Comparison of ENCODE assay signal across 8 mouse cellular contexts in the genomic region with DNA sequence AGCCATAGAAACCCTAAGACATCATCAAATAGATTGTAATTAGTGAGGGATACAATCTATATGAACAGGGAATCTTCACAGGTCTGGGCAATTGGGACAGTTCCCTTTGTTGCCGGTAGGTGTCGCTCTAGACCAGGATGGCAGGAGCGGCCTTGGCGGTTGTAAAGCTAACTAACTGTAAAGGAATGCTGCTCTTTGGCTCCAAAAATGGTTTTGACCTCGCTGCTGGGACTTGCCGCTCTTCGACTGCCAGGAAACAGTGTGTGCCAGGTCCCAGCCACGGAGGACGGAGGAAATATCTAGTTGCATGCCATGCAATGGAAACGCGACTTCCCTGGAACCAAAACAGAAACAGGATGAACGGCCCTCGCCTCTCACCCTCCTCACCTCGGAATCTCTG. TPM values are rescaled to one million over a fixed set of nuclear protein-coding genes. Genes with fewer than 3 reads are reported as not detected.
DNase-seq lines count a peak whose midpoint lies in the region; ATAC-seq and TF ChIP-seq lines count a peak whose summit lies in the region.

No protein-coding gene starts in this region.

- peaks cover 6% of the 10 kb centered on the region; the same call in 1 of the 2 replicates for H3K4me1 ChIP-seq in embryonic facial prominence, embryonic 13.5 days
- peaks cover 4% of the 10 kb centered on the region; the same call in 1 of the 2 replicates for H3K4me1 ChIP-seq in kidney, embryonic 15.5 days
- H3K4me1 ChIP-seq in liver, embryonic 11.5 days (replicated peaks; ENCODE audit: control insufficient read depth, insufficient read depth, low read length) = peaks cover 5% of the 10 kb centered on the region
- no peaks in the 10 kb centered on the region for H3K4me1 ChIP-seq in stomach, postnatal 0 days (replicated peaks; ENCODE audit: control insufficient read depth, insufficient read depth)

- H3K27me3 ChIP-seq in embryonic facial prominence, embryonic 13.5 days = no peaks in the 10 kb centered on the region
- H3K27me3 ChIP-seq in kidney, embryonic 15.5 days = no peaks in the 10 kb centered on the region
- no peaks in the 10 kb centered on the region for H3K27me3 ChIP-seq in liver, embryonic 11.5 days (replicated peaks; ENCODE audit: control insufficient read depth, insufficient read depth, low read length)
- H3K27me3 ChIP-seq in stomach, postnatal 0 days (ENCODE audit: control insufficient read depth, insufficient read depth, low read length) = no peaks in the 10 kb centered on the region

- peak overlapping the region; percentile 21 for H3K4me3 ChIP-seq in embryonic facial prominence, embryonic 13.5 days
- H3K4me3 ChIP-seq in kidney, embryonic 15.5 days (replicated peaks) = peak overlapping the region; percentile 22
- no peak overlapping the region for H3K4me3 ChIP-seq in liver, embryonic 11.5 days (ENCODE audit: low read depth, low read length)
- H3K4me3 ChIP-seq in stomach, postnatal 0 days (ENCODE audit: low read depth, low read length) = peak overlapping the region; percentile 22

- peak; percentile 26; the same call in 1 of the 2 replicates for ATAC-seq in embryonic facial prominence, embryonic 13.5 days (ENCODE audit: insufficient number of reproducible peaks, insufficient read depth, low FRiP score, low TSS enrichment, low read depth)
- ATAC-seq in kidney, embryonic 15.5 days (replicated peaks; ENCODE audit: low FRiP score) = no peak
- ATAC-seq in liver, embryonic 11.5 days (replicated peaks; ENCODE audit: low FRiP score) = no peak
- ATAC-seq in stomach, postnatal 0 days (ENCODE audit: low FRiP score, low TSS enrichment) = peak; percentile 72

- H3K9me3 ChIP-seq in embryonic facial prominence, embryonic 13.5 days = no peaks in the 10 kb centered on the region
- H3K9me3 ChIP-seq in kidney, embryonic 15.5 days (replicated peaks) = no peaks in the 10 kb centered on the region
- H3K9me3 ChIP-seq in liver, embryonic 11.5 days (ENCODE audit: control insufficient read depth, low read length) = no peaks in the 10 kb centered on the region
- H3K9me3 ChIP-seq in stomach, postnatal 0 days (ENCODE audit: control insufficient read depth, low read length) = no peaks in the 10 kb centered on the region

- WGBS in embryonic facial prominence, embryonic 13.5 days = 12% methylated on average over 14 of the region's 14 CpGs
- 16% methylated on average over 14 of the region's 14 CpGs for WGBS in kidney, embryonic 15.5 days
- 21% methylated on average over 14 of the region's 14 CpGs for WGBS in liver, embryonic 11.5 days
- WGBS in stomach, postnatal 0 days = 10% methylated on average over 14 of the region's 14 CpGs

- no peak for TF ChIP-seq EP300 in stomach, postnatal 0 days (optimal IDR thresholded peaks at IDR 0.05)

- H3K36me3 ChIP-seq in embryonic facial prominence, embryonic 13.5 days = no peaks in the 10 kb centered on the region
- H3K36me3 ChIP-seq in kidney, embryonic 15.5 days = no peaks in the 10 kb centered on the region
- no peaks in the 10 kb centered on the region for H3K36me3 ChIP-seq in liver, embryonic 11.5 days (ENCODE audit: control insufficient read depth, insufficient read depth, low read length)
- no peaks in the 10 kb centered on the region for H3K36me3 ChIP-seq in stomach, postnatal 0 days (ENCODE audit: control insufficient read depth, insufficient read depth, low read length)

- peak overlapping the region; percentile 48 for H3K4me2 ChIP-seq in embryonic facial prominence, embryonic 13.5 days
- peak overlapping the region; percentile 49 for H3K4me2 ChIP-seq in kidney, embryonic 15.5 days
- peak overlapping the region; percentile 33 for H3K4me2 ChIP-seq in liver, embryonic 11.5 days
- peak overlapping the region; percentile 34 for H3K4me2 ChIP-seq in stomach, postnatal 0 days (replicated peaks; ENCODE audit: low read depth)

- peak; percentile 83 for DNase-seq in 416B (ENCODE audit: low read depth)
- DNase-seq in adrenal gland, postnatal 36 days = peak; percentile 89 to 91
- DNase-seq in heart, adult 9 months (ENCODE audit: low spot score in 2 of 2) = peak; percentile 78 to 87
- DNase-seq in liver, embryonic 11.5 days (ENCODE audit: low spot score) = peak; percentile 63
- DNase-seq in neural tube, embryonic 10.5 days (ENCODE audit: extremely low spot score, low spot score) = peak; percentile 81
- DNase-seq in stomach, postnatal 0 days (ENCODE audit: low spot score) = peak; percentile 78

- H3K27ac ChIP-seq in embryonic facial prominence, embryonic 13.5 days = peak overlapping the region; percentile 80
- H3K27ac ChIP-seq in kidney, embryonic 15.5 days = no peak overlapping the region
- H3K27ac ChIP-seq in liver, embryonic 11.5 days (ENCODE audit: low read depth, low read length) = no peak overlapping the region
- H3K27ac ChIP-seq in stomach, postnatal 0 days (replicated peaks) = peak overlapping the region; percentile 65

- TF ChIP-seq CTCF in stomach, postnatal 0 days (IDR thresholded peaks at IDR 0.05; ENCODE audit: low read depth) = peak; percentile 99

- peak overlapping the region; percentile 55; the same call in 1 of the 2 replicates for H3K9ac ChIP-seq in embryonic facial prominence, embryonic 13.5 days
- no peak overlapping the region for H3K9ac ChIP-seq in kidney, embryonic 15.5 days
- no peak overlapping the region for H3K9ac ChIP-seq in liver, embryonic 11.5 days (ENCODE audit: low read depth, low read length)
- peak overlapping the region; percentile 23; the same call in 1 of the 2 replicates for H3K9ac ChIP-seq in stomach, postnatal 0 days (ENCODE audit: low read length)

RNA-seq across cellular contexts. Expression of gene Grb2, which starts 14.2 kb away (rescaled TPM):
- total RNA-seq in adrenal gland, postnatal 36 days (2021) = 100 to 1,000 TPM; 132 to 158 TPM
- polyA plus RNA-seq in embryonic facial prominence, embryonic 13.5 days (2015; fragmentation: Nextera tagmentation; extraction: Ambion mirVana) = 77.7 and 108 TPM in 2 replicates
- polyA plus RNA-seq in kidney, embryonic 15.5 days (2015; fragmentation: Nextera tagmentation; extraction: Ambion mirVana) = 92.0 and 98.4 TPM in 2 replicates
- 47.2 and 52.8 TPM in 2 replicates for polyA plus RNA-seq in liver, embryonic 11.5 days (2014; fragmentation: Nextera tagmentation; extraction: Ambion mirVana)
- polyA plus RNA-seq in stomach, postnatal 0 days (2015; fragmentation: Nextera tagmentation; extraction: Ambion mirVana) = 54.2 and 58.8 TPM in 2 replicates

RNA-seq across cellular contexts. Expression of gene Tmem94, which starts 42.6 kb away (rescaled TPM):
- 10 to 100 TPM; 74.6 to 95.5 TPM for total RNA-seq in adrenal gland, postnatal 36 days (2021)
- 24.8 and 24.9 TPM in 2 replicates for polyA plus RNA-seq in embryonic facial prominence, embryonic 13.5 days (2015; fragmentation: Nextera tagmentation; extraction: Ambion mirVana)
- polyA plus RNA-seq in kidney, embryonic 15.5 days (2015; fragmentation: Nextera tagmentation; extraction: Ambion mirVana) = 26.6 and 27.0 TPM in 2 replicates
- polyA plus RNA-seq in liver, embryonic 11.5 days (2014; fragmentation: Nextera tagmentation; extraction: Ambion mirVana) = 14.1 and 14.4 TPM in 2 replicates
- polyA plus RNA-seq in stomach, postnatal 0 days (2015; fragmentation: Nextera tagmentation; extraction: Ambion mirVana) = 8.2 and 10.0 TPM in 2 replicates

Comparison
In these comparisons a context has a peak if more than half of its experiments do, and no peak if none do; other contexts are left out.
1. ATAC-seq: peak in embryonic facial prominence, embryonic 13.5 days (single experiment) and stomach, postnatal 0 days (single experiment); none in kidney, embryonic 15.5 days (single experiment) and liver, embryonic 11.5 days (single experiment).
2. H3K27ac ChIP-seq: peak in embryonic facial prominence, embryonic 13.5 days (single experiment) and stomach, postnatal 0 days (single experiment); none in kidney, embryonic 15.5 days (single experiment) and liver, embryonic 11.5 days (single experiment).
3. H3K9ac ChIP-seq: peak in embryonic facial prominence, embryonic 13.5 days (single experiment) and stomach, postnatal 0 days (single experiment); none in kidney, embryonic 15.5 days (single experiment) and liver, embryonic 11.5 days (single experiment).
4. Peak in every context shown above with its lines, with median percentiles within 50 percentile points of each other: DNase-seq and H3K4me2 ChIP-seq.